Mouse (Mus musculus) MEL (cell line): ENCODE measurements around the gene Uspl1. TPM values are rescaled to one million over a fixed set of nuclear protein-coding genes. Genes with fewer than 3 reads are reported as not detected.

Source experiments
- DNase-seq: peaks from one replicate; pipeline ENCODE4 v3.0.0; 2011; ENCODE audit warnings: low read depth, low spot score
- H3K27ac ChIP-seq: 2 replicates; pipeline ENCODE4 v1.5.1; 2012; ENCODE audit warnings: low read depth, mild to moderate bottlenecking, control low read depth, low read length, moderate library complexity; ENCODE audit not compliant: control insufficient read depth
- H3K27me3 ChIP-seq, 2 experiments: fragments of 150-350 bp in 1 of 2; sonication (generic) in 1 of 2; 2 replicates each; pipeline ENCODE4 v1.6.1; 2012; ENCODE audit warnings: low read length in 2 of 2, mild to moderate bottlenecking in 2 of 2, improper control_type of control experiment in 1 of 2, moderate library complexity in 1 of 2; ENCODE audit not compliant: insufficient read depth in 2 of 2, control insufficient read depth in 1 of 2
- H3K36me3 ChIP-seq, 2 experiments: 2 replicates each; pipeline ENCODE4 v1.6.1; 2012 to 2014; ENCODE audit warnings: low read length in 2 of 2, improper control_type of control experiment in 1 of 2, inconsistent platforms in 1 of 2, mild to moderate bottlenecking in 1 of 2; ENCODE audit not compliant: insufficient read depth in 2 of 2, control insufficient read depth in 1 of 2
- H3K4me1 ChIP-seq, 2 experiments: fragments of 150-350 bp in 1 of 2; sonication (generic) in 1 of 2; 2 replicates each; pipeline ENCODE4 v1.6.1; 2012; ENCODE audit warnings: low read length in 2 of 2, improper control_type of control experiment in 1 of 2, mild to moderate bottlenecking in 1 of 2; ENCODE audit not compliant: insufficient read depth in 2 of 2, control insufficient read depth in 1 of 2
- H3K4me3 ChIP-seq, 2 experiments: fragments of 150-350 bp in 1 of 2; sonication (generic) in 1 of 2; 2 replicates each; pipeline ENCODE4 v1.5.1; 2012; ENCODE audit warnings: low read depth in 2 of 2, low read length in 2 of 2, mild to moderate bottlenecking in 2 of 2, moderate library complexity in 2 of 2, control low read depth in 1 of 2, improper control_type of control experiment in 1 of 2; ENCODE audit not compliant: control insufficient read depth in 1 of 2, insufficient read depth in 1 of 2
- H3K79me2 ChIP-seq: 2 replicates; pipeline ENCODE4 v1.6.1; 2012; ENCODE audit warnings: mild to moderate bottlenecking, low read length, moderate library complexity; ENCODE audit not compliant: control insufficient read depth, poor library complexity, insufficient read depth
- H3K9ac ChIP-seq: 2 replicates; pipeline ENCODE4 v1.6.1; 2012; ENCODE audit warnings: low read depth, mild to moderate bottlenecking, control low read depth, low read length, moderate library complexity; ENCODE audit not compliant: control insufficient read depth, poor library complexity, severe bottlenecking
- H3K9me3 ChIP-seq: fragments of 150-350 bp; sonication (generic); replicated peaks from 2 replicates; pipeline ENCODE4 v1.6.1; 2012; ENCODE audit warnings: mild to moderate bottlenecking, low read length, improper control_type of control experiment, moderate library complexity; ENCODE audit not compliant: insufficient read depth
- CHD2 ChIP-seq: IDR thresholded peaks from 2 replicates; pipeline ENCODE4 v1.6.1; 2011; ENCODE audit warnings: low read length, improper control_type of control experiment
- ELF1 ChIP-seq: IDR thresholded peaks from 2 replicates; pipeline ENCODE4 v1.6.1; 2014; ENCODE audit warnings: low read depth, mild to moderate bottlenecking, inconsistent platforms, low read length, improper control_type of control experiment, moderate library complexity
- EP300 ChIP-seq, 2 experiments: IDR thresholded peaks; 2 replicates each; pipeline ENCODE4 v1.6.1; 2011; ENCODE audit warnings: improper control_type of control experiment in 2 of 2, low read length in 2 of 2, low read depth in 1 of 2, mild to moderate bottlenecking in 1 of 2
- ETS1 ChIP-seq: IDR thresholded peaks from 2 replicates; pipeline ENCODE4 v1.6.1; 2012; ENCODE audit warnings: low read depth, mild to moderate bottlenecking, inconsistent platforms, low read length, improper control_type of control experiment, moderate library complexity
- GABPA ChIP-seq: IDR thresholded peaks from 2 replicates; pipeline ENCODE4 v1.6.1; 2012; ENCODE audit warnings: low read depth, mild to moderate bottlenecking, inconsistent platforms, low read length, improper control_type of control experiment, moderate library complexity
- JUND ChIP-seq: IDR thresholded peaks from 2 replicates; pipeline ENCODE4 v1.6.1; 2011; ENCODE audit warnings: low read depth, mild to moderate bottlenecking, improper control_type of control experiment, low read length
- KAT2A ChIP-seq: conservative IDR thresholded peaks from 2 replicates; pipeline ENCODE4 v1.6.1; 2012; ENCODE audit warnings: low read depth, low read length, improper control_type of control experiment, inconsistent platforms
- MAFK ChIP-seq: IDR thresholded peaks from 2 replicates; pipeline ENCODE4 v1.6.1; 2011; ENCODE audit warnings: low read depth, mild to moderate bottlenecking, low read length, improper control_type of control experiment, borderline replicate concordance
- MXI1 ChIP-seq: IDR thresholded peaks from 2 replicates; pipeline ENCODE4 v1.6.1; 2011; ENCODE audit warnings: mild to moderate bottlenecking, low read depth, low read length, improper control_type of control experiment
- MYB ChIP-seq: IDR thresholded peaks from 2 replicates; pipeline ENCODE4 v1.6.1; 2011; ENCODE audit warnings: mild to moderate bottlenecking, low read depth, low read length, improper control_type of control experiment
- NELFE ChIP-seq: IDR thresholded peaks from 2 replicates; pipeline ENCODE4 v1.6.1; 2011; ENCODE audit warnings: low read depth, low read length, improper control_type of control experiment
- NRF1 ChIP-seq: IDR thresholded peaks from 2 replicates; pipeline ENCODE4 v1.6.1; 2014; ENCODE audit warnings: low read depth, mild to moderate bottlenecking, inconsistent platforms, low read length, improper control_type of control experiment, moderate library complexity; ENCODE audit not compliant: poor library complexity, insufficient read depth, severe bottlenecking
- POLR2AphosphoS2 ChIP-seq: IDR thresholded peaks from 2 replicates; pipeline ENCODE4 v1.6.1; 2011; ENCODE audit warnings: low read length, improper control_type of control experiment
- RCOR1 ChIP-seq: IDR thresholded peaks from 2 replicates; pipeline ENCODE4 v1.6.1; 2012; ENCODE audit warnings: low read depth, mild to moderate bottlenecking, inconsistent platforms, low read length, improper control_type of control experiment
- SIN3A ChIP-seq: IDR thresholded peaks from 2 replicates; pipeline ENCODE4 v1.6.1; 2012; ENCODE audit warnings: low read length, improper control_type of control experiment, inconsistent platforms
- SMC3 ChIP-seq: IDR thresholded peaks from 2 replicates; pipeline ENCODE4 v1.6.1; 2011; ENCODE audit warnings: low read depth, low read length, improper control_type of control experiment
- TBP ChIP-seq: IDR thresholded peaks from 2 replicates; pipeline ENCODE4 v1.8.0; 2011; ENCODE audit warnings: low read depth, low read length, improper control_type of control experiment
- ZC3H11A ChIP-seq: IDR thresholded peaks from 2 replicates; pipeline ENCODE4 v1.6.1; 2012; ENCODE audit warnings: low read depth, mild to moderate bottlenecking, inconsistent platforms, low read length, improper control_type of control experiment
- ZKSCAN1 ChIP-seq: IDR thresholded peaks from 2 replicates; pipeline ENCODE4 v1.6.1; 2012; ENCODE audit warnings: low read depth, mild to moderate bottlenecking, inconsistent platforms, low read length, improper control_type of control experiment, moderate library complexity
- ZNF384 ChIP-seq: IDR thresholded peaks from 2 replicates; pipeline ENCODE4 v1.6.1; 2012; ENCODE audit warnings: low read depth, mild to moderate bottlenecking, inconsistent platforms, low read length, improper control_type of control experiment
- polyA plus RNA-seq, 2 experiments: library from polyadenylated mRNA; stranded (reverse) in 1 of 2; unstranded in 1 of 2; fragments of >175 nt in 1 of 2; fragments of >200 nt in 1 of 2; gene quantifications; 2 replicates each; pipeline versions ENCODE4 v1.2.1 to v1.2.4; 2012; ENCODE audit warnings: low replicate concordance in 2 of 2, low read depth in 1 of 2; ENCODE audit not compliant: insufficient read length in 2 of 2, insufficient read depth in 1 of 2, missing spikeins in 1 of 2
- total RNA-seq: library from RNA; depleted of rRNA; stranded (reverse); fragments of 300-350 nt; gene quantifications from 2 replicates; pipeline ENCODE4 v1.2.3, GENCODE M21; 2012

Uspl1 gene
- total and polyA plus RNA-seq, 3 experiments, result 68.5 to 179 (median 94.4) TPM

GRCm38 (mm10) chr5:149204822-149205221 is 20.7 kb downstream of the Uspl1 start:
- no peaks in the 10 kb centered on the region for H3K27me3 ChIP-seq
- H3K9ac ChIP-seq, result no peak overlapping the region
- no peak for DNase-seq
- no peaks in the 10 kb centered on the region; a peak in 1 of 4 replicates for H3K4me1 ChIP-seq
- no peaks in the 10 kb centered on the region for H3K9me3 ChIP-seq
- peaks cover 4 to 73% of the 10 kb centered on the region in 2 experiments; a peak in 3 of 4 replicates for H3K36me3 ChIP-seq
- no peak overlapping the region for H3K4me3 ChIP-seq
- H3K79me2 ChIP-seq, result peaks cover 9% of the 10 kb centered on the region
- H3K27ac ChIP-seq, result no peak overlapping the region
- no peak for TF ChIP-seq ELF1
- TF ChIP-seq NELFE, result no peak
- TF ChIP-seq RCOR1, result no peak
- no peak for TF ChIP-seq SMC3
- no peak for TF ChIP-seq JUND
- no peak for TF ChIP-seq ZKSCAN1
- TF ChIP-seq MYB, result no peak

DNA sequence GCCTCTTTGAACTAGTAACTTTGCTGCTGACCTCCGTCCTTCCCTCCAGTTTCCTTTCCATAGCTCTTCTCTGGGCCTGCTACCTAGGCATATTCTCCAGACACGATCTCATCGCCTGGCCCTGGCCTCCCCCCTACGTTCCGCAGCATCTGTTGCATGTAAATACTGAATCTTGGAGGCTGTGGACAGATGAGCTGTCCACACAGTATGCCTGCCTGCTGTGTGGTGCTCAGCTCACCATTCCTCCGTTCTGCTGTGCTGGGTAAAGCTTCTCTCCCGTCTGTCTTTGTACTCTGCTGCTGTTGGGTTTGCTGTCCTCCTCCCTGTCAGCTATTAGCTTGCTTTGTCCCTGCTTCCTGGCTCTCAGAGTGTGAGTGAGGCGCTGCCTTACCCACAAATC is 21.1 kb downstream of the Uspl1 start:
- Histone ChIP-seq H3K4me1 (no peaks in the 10 kb centered on the region; a peak in 1 of 4 replicates), H3K27ac (no peak overlapping the region)
- TF ChIP-seq CHD2, result no peak

DNA sequence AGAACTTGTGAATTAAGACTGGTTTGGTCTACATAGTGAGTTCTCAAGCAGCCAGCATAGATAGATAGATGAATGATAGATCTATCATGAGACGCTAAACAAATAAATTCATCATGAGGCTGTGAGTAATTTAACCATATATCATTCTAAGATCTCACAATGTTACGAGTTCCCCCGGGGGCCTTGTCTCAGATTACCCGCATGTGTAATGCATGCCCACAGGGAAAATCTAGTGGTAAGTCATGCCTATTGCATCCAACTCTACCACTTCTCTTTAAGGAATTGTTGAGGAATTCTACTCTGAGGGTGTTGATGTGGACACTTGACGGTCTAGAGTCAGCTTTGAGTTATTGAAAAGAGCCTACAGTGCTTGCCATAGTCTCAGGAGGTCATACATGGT is 22.1 kb downstream of the Uspl1 start:
- H3K4me3 ChIP-seq, result no peak overlapping the region
- no peaks in the 10 kb centered on the region; a peak in 1 of 4 replicates for H3K4me1 ChIP-seq
- H3K27me3 ChIP-seq, result no peaks in the 10 kb centered on the region
- no peaks in the 10 kb centered on the region for H3K9me3 ChIP-seq
- peaks cover 3 to 75% of the 10 kb centered on the region in 2 experiments; a peak in 3 of 4 replicates for H3K36me3 ChIP-seq
- no peak overlapping the region for H3K27ac ChIP-seq
- no peak for DNase-seq
- no peak overlapping the region for H3K9ac ChIP-seq
- TF ChIP-seq TBP (no peak), MXI1 (no peak), POLR2AphosphoS2 (no peak), JUND (no peak), ZC3H11A (no peak), MAFK (no peak), GABPA (no peak), ZNF384 (no peak), NELFE (no peak), ETS1 (no peak), SIN3A (no peak), EP300 (IDR thresholded peaks at IDR 0.05; ENCODE audit: low read depth in 1 of 2, low read length in 2 of 2) (no peak), KAT2A (no peak), NRF1 (no peak)
- H3K79me2 ChIP-seq, result peaks cover 9% of the 10 kb centered on the region

More for the DNA sequence above, 21.1 kb downstream of the Uspl1 start:
- H3K9ac ChIP-seq, result no peak overlapping the region
- DNase-seq, result no peak
- no peaks in the 10 kb centered on the region for H3K9me3 ChIP-seq
- no peaks in the 10 kb centered on the region for H3K27me3 ChIP-seq
- no peak overlapping the region for H3K4me3 ChIP-seq
- peaks cover 4 to 74% of the 10 kb centered on the region in 2 experiments; a peak in 3 of 4 replicates for H3K36me3 ChIP-seq
- H3K79me2 ChIP-seq, result peaks cover 9% of the 10 kb centered on the region
